Mouse (Mus musculus): ENCODE measurements around the gene Sirpa.

Gene Sirpa

GRCm38 (mm10) chr2:129582261-129582660, 10.4 kb upstream of the Sirpa start:
- no peak for DNase-seq (ENCODE audit: extremely low read depth, low read depth, low spot score)

GRCm38 (mm10) chr2:129584905-129585304, 7.7 kb upstream of the Sirpa start:
- no peak for DNase-seq (ENCODE audit: extremely low read depth, low read depth, low spot score)

- DNase-seq (ENCODE audit: extremely low read depth, low read depth, low spot score) = no peak
Observed at GRCm38 (mm10) chr2:129585904-129586514, 6.6 kb upstream of the Sirpa start.

- DNase-seq (ENCODE audit: extremely low read depth, low read depth, low spot score) = no peak
Observed at GRCm38 (mm10) chr2:129587241-129587640, 5.4 kb upstream of the Sirpa start.

GRCm38 (mm10) chr2:129587825-129588251, 4.8 kb upstream of the Sirpa start:
- no peak for DNase-seq (ENCODE audit: extremely low read depth, low read depth, low spot score)

GRCm38 (mm10) chr2:129591897-129592296, 738 bp upstream of the Sirpa start:
- no peak for DNase-seq (ENCODE audit: extremely low read depth, low read depth, low spot score)

- no peak for DNase-seq (ENCODE audit: extremely low read depth, low read depth, low spot score)
Observed at GRCm38 (mm10) chr2:129593141-129593875, 673 bp downstream of the Sirpa start.

GRCm38 (mm10) chr2:129593876-129594421, 1.3 kb downstream of the Sirpa start:
- no peak for DNase-seq (ENCODE audit: extremely low read depth, low read depth, low spot score)

- DNase-seq (ENCODE audit: extremely low read depth, low read depth, low spot score) = no peak
Observed at GRCm38 (mm10) chr2:129594569-129594968, 1.9 kb downstream of the Sirpa start.

GRCm38 (mm10) chr2:129595206-129595605, 2.6 kb downstream of the Sirpa start:
- no peak for DNase-seq (ENCODE audit: extremely low read depth, low read depth, low spot score)

GRCm38 (mm10) chr2:129595661-129596209, 3.1 kb downstream of the Sirpa start:
- no peak for DNase-seq (ENCODE audit: extremely low read depth, low read depth, low spot score)

- no peak for DNase-seq (ENCODE audit: extremely low read depth, low read depth, low spot score)
Observed at GRCm38 (mm10) chr2:129596555-129597172, 4.0 kb downstream of the Sirpa start.

GRCm38 (mm10) chr2:129597581-129597980, 4.9 kb downstream of the Sirpa start:
- no peak for DNase-seq (ENCODE audit: extremely low read depth, low read depth, low spot score)

GRCm38 (mm10) chr2:129598094-129598493, 5.5 kb downstream of the Sirpa start:
- DNase-seq (ENCODE audit: extremely low read depth, low read depth, low spot score) = no peak

GRCm38 (mm10) chr2:129599231-129600084, 6.8 kb downstream of the Sirpa start:
- DNase-seq (ENCODE audit: extremely low read depth, low read depth, low spot score) = peak; percentile 47

GRCm38 (mm10) chr2:129601059-129601650, 8.5 kb downstream of the Sirpa start:
- no peak for DNase-seq (ENCODE audit: extremely low read depth, low read depth, low spot score)

- no peak for DNase-seq (ENCODE audit: extremely low read depth, low read depth, low spot score)
Observed at GRCm38 (mm10) chr2:129601894-129602663, 9.4 kb downstream of the Sirpa start.

- no peak for DNase-seq (ENCODE audit: extremely low read depth, low read depth, low spot score)
Observed at GRCm38 (mm10) chr2:129602856-129603255, 10.2 kb downstream of the Sirpa start.

- DNase-seq (ENCODE audit: extremely low read depth, low read depth, low spot score) = no peak
Observed at GRCm38 (mm10) chr2:129603536-129603935, 10.9 kb downstream of the Sirpa start.

Measured in fat pad, adult 2 months (tissue).